Mouse (Mus musculus) MEL (cell line): Measurements from ENCODE around the gene Cend1.

Experiments
- BHLHE40 ChIP-seq: IDR thresholded peaks from 2 replicates; pipeline ENCODE4 v1.6.1; 2012; ENCODE audit warnings: low read depth, mild to moderate bottlenecking, inconsistent platforms, low read length, improper control_type of control experiment, borderline replicate concordance
- CTCF ChIP-seq, 3 experiments: IDR thresholded peaks in 2 of 3; conservative IDR thresholded peaks in 1 of 3; 2 replicates each; pipeline ENCODE4 v1.5.1; 2011 to 2012; ENCODE audit warnings: low read length in 3 of 3, low read depth in 2 of 3, mild to moderate bottlenecking in 2 of 3, improper control_type of control experiment in 1 of 3, inconsistent platforms in 1 of 3, mixed read lengths in 1 of 3, moderate library complexity in 1 of 3; ENCODE audit not compliant: control insufficient read depth in 1 of 3, insufficient read depth in 1 of 3, poor library complexity in 1 of 3, severe bottlenecking in 1 of 3
- POLR2A ChIP-seq, 2 experiments: IDR thresholded peaks; 2 replicates each; pipeline ENCODE4 v1.6.1; 2011 to 2012; ENCODE audit warnings: low read length in 2 of 2, mild to moderate bottlenecking in 2 of 2, control low read depth in 1 of 2, improper control_type of control experiment in 1 of 2, low read depth in 1 of 2, moderate library complexity in 1 of 2; ENCODE audit not compliant: control insufficient read depth in 1 of 2, insufficient read depth in 1 of 2, poor library complexity in 1 of 2

DNA sequence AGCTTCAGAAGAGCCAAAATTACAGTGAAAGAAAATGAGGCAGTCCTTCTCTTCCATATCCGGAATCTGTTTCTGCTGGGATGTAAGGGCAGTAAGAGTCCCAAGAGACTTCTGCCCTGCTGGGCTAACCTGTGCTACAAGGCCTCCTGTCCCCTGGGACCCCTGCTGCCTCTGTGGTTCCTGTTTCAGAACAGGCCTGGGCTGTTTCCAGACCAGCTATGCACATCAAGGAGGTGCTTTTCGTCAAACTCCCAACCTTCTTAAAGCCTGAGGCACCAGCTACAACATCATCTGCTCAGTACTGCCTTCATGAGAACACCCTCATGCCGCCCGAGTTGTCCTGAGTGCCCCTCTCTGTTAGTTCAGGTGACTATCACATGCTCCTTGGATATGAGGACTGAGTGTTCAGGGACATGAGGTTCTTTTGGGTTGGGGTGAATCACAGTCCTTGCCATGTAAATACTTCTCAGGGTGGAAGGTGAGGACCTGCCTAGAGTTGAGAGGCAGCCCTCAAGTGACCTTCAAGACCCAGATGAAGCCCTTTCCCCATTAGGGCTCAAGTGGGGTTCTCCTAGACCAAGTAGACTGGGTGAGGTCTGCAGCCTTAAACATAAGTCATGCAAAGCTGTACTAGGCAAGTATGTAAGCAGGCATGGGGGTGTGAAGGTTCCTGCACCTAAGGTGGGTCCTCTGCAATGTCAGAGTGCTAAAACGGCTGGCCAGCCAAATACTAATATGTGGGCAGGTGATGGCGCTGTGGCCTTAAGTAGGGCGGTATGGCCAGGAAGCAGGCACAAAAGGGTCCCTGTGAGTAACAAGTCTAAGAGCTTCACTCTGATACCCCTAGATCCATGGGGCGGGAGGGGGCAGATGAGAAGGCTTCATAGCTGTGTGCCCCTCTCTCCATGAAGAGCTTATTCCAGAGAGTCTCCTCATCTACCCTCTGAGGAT lies 11.3 kb downstream of the Cend1 start:
- TF ChIP-seq CTCF (IDR thresholded peaks at IDR 0.05 in 2 of 3, conservative IDR thresholded peaks at IDR 0.05 in 1 of 3; ENCODE audit: control insufficient read depth in 1 of 3, insufficient read depth in 1 of 3, low read depth in 2 of 3, low read length in 3 of 3, poor library complexity in 1 of 3, severe bottlenecking in 1 of 3) (peak in 2 of 3 experiments; percentile 26 to 27; a peak in 2 of 6 replicates), POLR2A (IDR thresholded peaks at IDR 0.05; ENCODE audit: control insufficient read depth in 1 of 2, insufficient read depth in 1 of 2, low read depth in 1 of 2, low read length in 2 of 2, poor library complexity in 1 of 2) (no peak), BHLHE40 (no peak)
